Mouse (Mus musculus): ENCODE measurements at regions not wholly inside any gene's neighbourhood (a gene's known extent, or its start where the extent isn't known, plus 50 kb on each side); places are given as distances from the start of the nearest gene placed in this dataset.

- TF ChIP-seq EP300 (IDR thresholded peaks at IDR 0.05; ENCODE audit: low read depth) (no peak), CTCF (IDR thresholded peaks at IDR 0.05; ENCODE audit: low read depth) (no peak)
Observed at GRCm38 (mm10) chr17:82199981-82200380, 461.8 kb upstream of the Slc8a1 start.

Data from heart, postnatal 0 days (tissue).